Mouse (Mus musculus) forebrain, postnatal 0 days (tissue): ENCODE results near the gene Tpd52l2. TPM values are rescaled to one million over a fixed set of nuclear protein-coding genes. Genes with fewer than 3 reads are reported as not detected.
A peak's percentile ranks its signal among the peaks of the same experiment; 100 is the strongest.
"Not testable (repeated sequence)": the region's sequence is repeated elsewhere in the genome, so short reads cannot be mapped to it uniquely, and the experiment has no call there.

ENCODE experiments used
- ATAC-seq: fragments of 200-750 bp; cut with Nextera tagmentation; 2 replicates; pipeline ENCODE4 v1.8.0; 2017; ENCODE audit warnings: mild to moderate bottlenecking, moderate library complexity
- DNase-seq: peaks from one replicate; pipeline ENCODE4 v3.0.0-alpha.2; 2015
- H3K27ac ChIP-seq: fragments of 300-500 bp; sonication (generic); 2 replicates; pipeline ENCODE4 v1.5.1; 2014; ENCODE audit warnings: low read depth, mild to moderate bottlenecking, antibody characterized with exemption, low read length, moderate library complexity, mixed read lengths
- H3K27me3 ChIP-seq: fragments of 300-500 bp; sonication (generic); 2 replicates; pipeline ENCODE4 v1.6.1; 2014; ENCODE audit warnings: mild to moderate bottlenecking, low read length, mixed read lengths; ENCODE audit not compliant: insufficient read depth
- H3K36me3 ChIP-seq: fragments of 300-500 bp; sonication (generic); 2 replicates; pipeline ENCODE4 v1.6.1; 2014; ENCODE audit warnings: mild to moderate bottlenecking, moderate library complexity; ENCODE audit not compliant: insufficient read depth
- H3K4me1 ChIP-seq: fragments of 300-500 bp; sonication (generic); 2 replicates; pipeline ENCODE4 v1.6.1; 2014; ENCODE audit warnings: antibody characterized with exemption; ENCODE audit not compliant: insufficient read depth
- H3K4me2 ChIP-seq: fragments of 300-500 bp; sonication (generic); 2 replicates; pipeline ENCODE4 v1.6.1; 2014; ENCODE audit warnings: low read depth, mild to moderate bottlenecking, moderate library complexity
- H3K4me3 ChIP-seq: fragments of 300-500 bp; sonication (generic); 2 replicates; pipeline ENCODE4 v1.5.1; 2014; ENCODE audit warnings: low read depth, low read length, mixed read lengths
- H3K9ac ChIP-seq: fragments of 300-500 bp; sonication (generic); 2 replicates; pipeline ENCODE4 v1.6.1; 2014; ENCODE audit warnings: mild to moderate bottlenecking
- H3K9me3 ChIP-seq: fragments of 300-500 bp; sonication (generic); 2 replicates; pipeline ENCODE4 v1.6.1; 2016; ENCODE audit warnings: low read length
- CTCF ChIP-seq: sonication (generic); IDR thresholded peaks from 2 replicates; pipeline ENCODE4 v1.5.1; 2016; ENCODE audit warnings: antibody characterized with exemption, control low read depth, low read depth
- WGBS: fragments of 180-500 bp; shearing (Covaris S2); extraction: QIAGEN DNeasy Blood & Tissue Kit; methylation state at CpG from one replicate; pipeline ENCODE4 v1.1.7; 2014; 5-methylcytosine and 5-hydroxymethylcytosine counted together
- polyA plus RNA-seq: library from polyadenylated mRNA; unstranded; fragments of >200 nt; fragmentation: Nextera tagmentation; extraction: Ambion mirVana; gene quantifications from 2 replicates; pipeline ENCODE4 v1.2.1, GENCODE M21; 2015
- total RNA-seq: library from RNA; depleted of rRNA; stranded (reverse); fragments of >200 nt; gene quantifications from 2 replicates; pipeline ENCODE4 v1.2.3, GENCODE M21; 2014

The Tpd52l2 gene
- total and polyA plus RNA-seq, 2 experiments from 2014 or later = 91.7 to 114 TPM

DNA sequence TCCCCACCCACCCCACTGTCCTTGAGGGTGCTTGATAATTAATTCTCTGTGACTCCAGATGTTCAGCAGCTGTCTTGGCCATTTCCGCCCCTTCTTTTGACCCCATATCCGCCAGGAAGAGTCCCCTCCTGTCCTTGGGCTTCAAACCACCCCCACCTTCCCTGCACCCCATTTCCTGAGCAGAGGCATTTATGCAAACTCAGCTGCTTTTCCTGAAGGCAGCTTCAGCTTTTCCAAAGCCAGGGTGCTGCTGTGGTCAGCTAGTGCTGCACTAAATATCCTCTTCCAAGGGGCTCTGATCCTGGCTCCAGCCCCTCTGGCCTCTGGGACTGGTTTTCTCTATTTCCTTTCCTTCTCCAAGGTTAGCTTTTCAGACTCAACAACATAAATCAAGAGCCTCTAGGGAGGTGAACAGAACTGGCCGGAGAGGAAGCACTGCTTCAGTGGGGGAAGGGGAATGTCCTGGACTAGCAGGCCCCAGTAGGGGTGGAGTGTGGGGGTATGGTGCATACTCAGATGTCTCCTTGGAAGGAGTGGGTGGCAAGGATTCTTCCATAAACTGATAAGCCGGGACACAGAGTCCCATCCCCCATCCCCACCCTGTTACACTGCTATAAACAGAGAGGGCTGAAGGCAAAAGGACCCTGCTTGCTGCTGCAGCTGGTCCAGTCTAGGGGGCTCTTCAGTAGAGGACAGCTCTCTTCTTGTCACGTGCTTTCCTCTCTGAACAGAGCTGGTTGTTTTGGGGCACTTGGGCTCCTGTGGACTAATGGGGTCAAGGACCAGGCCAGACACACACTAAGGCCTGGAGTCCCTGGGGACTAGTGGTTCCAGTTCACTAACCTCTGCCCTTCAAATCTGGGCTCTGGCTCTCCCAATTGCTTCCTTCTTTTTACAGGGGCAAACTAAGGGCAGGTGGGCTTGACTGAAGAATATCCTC is 9.3 kb upstream of the Tpd52l2 start:
- TF ChIP-seq CTCF = no peak
- H3K36me3 ChIP-seq = no peaks in the 10 kb centered on the region
- DNase-seq (no peak), ATAC-seq (no peak)
- no peak overlapping the region for H3K9ac ChIP-seq
- no peak overlapping the region for H3K4me2 ChIP-seq
- H3K27ac ChIP-seq = no peak overlapping the region
- H3K4me3 ChIP-seq = no peak overlapping the region
- H3K4me1 ChIP-seq = no peaks in the 10 kb centered on the region
- no peaks in the 10 kb centered on the region for H3K9me3 ChIP-seq
- WGBS = 55% methylated on average over 5 of the region's 5 CpGs
- no peaks in the 10 kb centered on the region for H3K27me3 ChIP-seq

DNA sequence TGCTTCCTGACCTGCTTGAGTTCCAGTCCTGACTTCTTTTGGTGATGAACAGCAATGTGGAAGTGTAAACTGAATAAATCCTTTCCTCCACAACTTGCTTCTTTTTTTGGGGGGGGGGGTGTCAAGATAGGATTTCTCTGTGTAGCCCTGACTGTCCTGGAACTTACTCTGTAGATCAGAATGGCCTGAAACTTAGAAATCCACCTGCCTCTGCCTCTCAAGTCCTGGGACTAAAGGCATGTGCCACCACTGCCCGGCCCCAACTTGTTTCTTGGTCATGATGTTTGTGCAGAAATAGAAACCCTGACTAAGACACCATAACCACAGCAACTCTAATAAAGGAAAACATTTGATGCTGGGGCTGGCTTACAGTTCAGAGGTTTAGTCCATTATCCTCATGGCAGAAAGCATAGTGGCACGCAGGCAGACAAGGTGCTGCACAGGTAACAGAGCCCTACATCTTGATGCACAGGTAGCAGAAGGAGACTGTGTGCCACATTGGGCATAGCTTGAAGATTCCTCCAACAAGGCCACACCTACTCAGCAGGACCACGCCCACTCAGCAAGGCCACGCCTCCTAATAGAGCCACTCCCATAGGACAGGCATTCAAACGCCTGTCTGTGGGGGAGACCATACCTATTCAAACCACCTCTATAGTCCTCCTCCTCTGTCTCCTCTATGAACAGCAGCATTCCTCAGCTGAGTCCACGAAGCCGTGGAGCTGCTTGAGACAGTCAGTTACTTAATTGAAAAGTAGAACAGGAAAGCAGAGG is 5.3 kb upstream of the Tpd52l2 start:
- Histone ChIP-seq H3K4me3 (no peak overlapping the region), H3K27ac (no peak overlapping the region), H3K4me1 (no peaks in the 10 kb centered on the region), H3K36me3 (no peaks in the 10 kb centered on the region), H3K27me3 (no peaks in the 10 kb centered on the region), H3K9ac (no peak overlapping the region), H3K9me3 (no peaks in the 10 kb centered on the region), H3K4me2 (no peak overlapping the region)
- WGBS = 23% methylated on average over 7 of the region's 7 CpGs
- no peak for TF ChIP-seq CTCF
- ATAC-seq (no peak), DNase-seq (no peak)

DNA sequence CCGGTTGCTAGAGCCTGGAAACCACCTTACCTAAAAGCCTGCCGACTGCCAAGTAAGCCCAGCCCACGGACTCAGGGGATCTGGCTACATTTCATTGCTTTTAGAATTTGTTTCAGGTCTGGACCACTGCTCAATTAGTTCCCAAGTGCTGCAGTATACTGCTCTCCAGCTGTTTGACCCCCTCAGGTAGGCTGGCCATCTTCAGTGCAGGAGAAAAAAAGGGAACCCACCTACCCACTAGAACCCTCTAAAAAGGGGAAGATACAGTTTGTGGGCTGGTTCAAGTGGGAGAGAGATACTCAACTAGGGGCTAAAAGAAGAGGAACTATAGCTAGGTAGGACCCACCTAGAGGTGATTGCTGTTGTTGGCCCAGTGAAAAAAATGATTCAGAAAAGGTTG is 4.7 kb upstream of the Tpd52l2 start:
- H3K4me2 ChIP-seq = no peak overlapping the region
- H3K36me3 ChIP-seq = no peaks in the 10 kb centered on the region
- DNase-seq = no peak
- no peaks in the 10 kb centered on the region for H3K4me1 ChIP-seq
- TF ChIP-seq CTCF = no peak
- H3K9ac ChIP-seq = no peak overlapping the region
- no peak overlapping the region for H3K4me3 ChIP-seq
- no peak overlapping the region for H3K27ac ChIP-seq
- H3K27me3 ChIP-seq = no peaks in the 10 kb centered on the region
- no peaks in the 10 kb centered on the region for H3K9me3 ChIP-seq
- no peak for ATAC-seq
- 47% methylated on average over 3 of the region's 3 CpGs for WGBS

- no peak within 1 kb of the TSS for H3K9ac ChIP-seq
- H3K27me3 ChIP-seq = no peaks in the 10 kb centered on the region
- no peaks in the 10 kb centered on the region for H3K9me3 ChIP-seq
- no peak for DNase-seq
- H3K4me3 ChIP-seq = no peak within 1 kb of the TSS
- H3K4me1 ChIP-seq = peaks cover 5% of the 10 kb centered on the region; the same call in 1 of the 2 replicates
- WGBS = 85% methylated on average over 31 of the region's 31 CpGs
- no peak for ATAC-seq
- no peak within 1 kb of the TSS for H3K4me2 ChIP-seq
- no peak for TF ChIP-seq CTCF
- no peak within 1 kb of the TSS for H3K27ac ChIP-seq
- H3K36me3 ChIP-seq = no peaks in the 10 kb centered on the region
Observed at GRCm38 (mm10) chr2:181493156-181493927, 3.6 kb upstream of the Tpd52l2 start, which contains the start of gene Abhd16b. Abhd16b (plus strand) TSS chr2:181493206.

GRCm38 (mm10) chr2:181494266-181494945 is 2.5 kb upstream of the Tpd52l2 start:
- Histone ChIP-seq H3K4me2 (no peak overlapping the region), H3K9me3 (no peaks in the 10 kb centered on the region), H3K4me1 (peaks cover 5% of the 10 kb centered on the region; the same call in 1 of the 2 replicates), H3K27ac (no peak overlapping the region), H3K36me3 (peaks cover 2% of the 10 kb centered on the region; the same call in 1 of the 2 replicates), H3K27me3 (no peaks in the 10 kb centered on the region), H3K9ac (no peak overlapping the region), H3K4me3 (no peak overlapping the region)
- DNase-seq = no peak
- no peak for ATAC-seq
- WGBS = 64% methylated on average over 26 of the region's 26 CpGs
- no peak for TF ChIP-seq CTCF

DNA sequence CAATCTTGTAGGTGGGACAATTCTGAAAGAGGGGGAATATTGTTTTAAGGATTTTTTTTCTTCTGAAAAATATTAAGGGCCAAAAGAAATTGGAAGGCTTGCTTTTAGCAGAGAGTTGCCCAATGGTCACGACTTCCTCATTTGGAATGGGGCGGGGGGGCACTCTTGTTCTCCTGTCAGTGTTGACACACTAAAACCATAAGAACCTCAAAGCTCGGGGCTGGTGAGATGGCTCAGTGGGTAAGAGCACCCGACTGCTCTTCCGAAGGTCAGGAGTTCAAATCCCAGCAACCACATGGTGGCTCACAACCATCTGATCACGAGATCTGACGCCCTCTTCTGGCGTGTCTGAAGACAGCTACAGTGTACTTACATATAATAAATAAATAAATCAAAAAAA is 1.1 kb upstream of the Tpd52l2 start:
- 69% methylated on average over 8 of the region's 8 CpGs for WGBS
- not testable (repeated sequence) for ATAC-seq, DNase-seq, H3K27ac ChIP-seq, H3K9me3 ChIP-seq, H3K27me3 ChIP-seq, H3K4me1 ChIP-seq, H3K36me3 ChIP-seq, H3K4me3 ChIP-seq, H3K9ac ChIP-seq
- peak overlapping the region; percentile 95; the same call in 1 of the 2 replicates for H3K4me2 ChIP-seq
